Mouse (Mus musculus): ENCODE results near the gene Thap2. TPM values are rescaled to one million over a fixed set of nuclear protein-coding genes. Genes with fewer than 3 reads are reported as not detected.
A peak's percentile ranks its signal among the peaks of the same experiment; 100 is the strongest.

Gene Thap2
- polyA plus RNA-seq, 1 experiment from 2014 or later, result 20.0 TPM

DNA sequence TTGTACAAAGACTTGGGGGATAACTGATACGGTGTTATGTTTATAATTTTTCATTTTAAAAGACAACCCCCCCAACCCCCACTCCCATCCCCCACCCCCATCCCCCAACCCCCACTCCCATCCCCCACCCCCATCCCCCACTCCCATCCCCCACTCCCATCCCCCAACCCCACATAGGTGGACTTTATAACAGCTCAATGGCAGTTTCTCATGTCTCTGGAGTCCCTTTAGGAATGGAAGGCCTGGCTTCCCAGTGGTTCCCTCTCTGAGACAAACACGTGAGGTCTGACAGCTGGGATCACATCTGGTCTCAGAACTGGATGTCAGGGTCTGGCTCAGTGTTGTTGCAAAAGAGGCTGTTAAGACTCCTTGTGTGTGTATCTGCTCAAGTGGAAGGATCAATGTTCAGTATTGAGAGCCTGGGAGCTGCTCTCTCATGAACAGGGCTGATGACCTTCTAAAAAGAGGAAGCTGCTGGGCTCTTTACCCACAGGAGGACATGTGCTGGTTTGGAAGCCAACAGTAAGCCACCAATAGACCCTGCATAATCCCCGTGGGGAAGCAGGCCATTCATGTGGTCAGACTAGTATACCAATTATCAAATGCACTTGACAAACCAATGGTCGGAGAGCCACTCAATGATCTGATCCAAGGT lies 41.3 kb downstream of the Thap2 start:
- Histone ChIP-seq H3K4me3 (ENCODE audit: low read length) (no peak overlapping the region), H3K4me1 (ENCODE audit: control insufficient read depth, insufficient read depth, low read depth, low read length) (no peaks in the 10 kb centered on the region), H3K9ac (ENCODE audit: low read depth, low read length) (no peak overlapping the region), H3K27me3 (replicated peaks; ENCODE audit: control insufficient read depth, insufficient read depth, low read length) (no peaks in the 10 kb centered on the region), H3K9me3 (ENCODE audit: control insufficient read depth, low read length) (no peaks in the 10 kb centered on the region), H3K4me2 (ENCODE audit: low read length) (no peak overlapping the region), H3K36me3 (ENCODE audit: control insufficient read depth, insufficient read depth, low read length) (peaks cover 16% of the 10 kb centered on the region), H3K27ac (ENCODE audit: low read depth, low read length) (no peak overlapping the region)
- WGBS, result 88% methylated on average over 4 of the region's 4 CpGs
- ATAC-seq, result no peak

DNA sequence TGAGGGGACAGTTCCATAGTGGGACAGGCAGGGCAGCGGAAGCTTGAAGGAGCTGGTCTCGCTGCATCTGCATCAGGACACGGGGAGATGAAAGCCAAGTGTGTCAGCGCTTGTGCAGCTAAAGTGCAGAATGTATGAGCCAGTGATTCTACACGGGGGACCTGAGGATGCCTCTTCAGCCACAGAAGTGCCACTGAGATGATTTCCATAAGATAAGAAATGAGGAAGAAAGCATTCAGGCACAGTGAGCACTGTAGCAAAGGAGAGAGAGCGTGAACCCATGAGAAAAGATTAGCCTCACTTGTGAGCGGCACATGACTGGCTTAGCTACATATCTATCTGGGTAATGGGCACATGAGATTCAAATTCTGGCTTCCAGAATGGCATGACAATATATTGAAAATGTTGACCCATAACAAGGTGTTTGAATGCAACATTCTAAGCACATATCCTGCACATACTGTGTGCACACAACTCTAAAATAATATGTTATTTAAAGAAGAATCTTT lies 44.4 kb downstream of the Thap2 start:
- Histone ChIP-seq H3K4me2 (ENCODE audit: low read length) (no peak overlapping the region), H3K9me3 (ENCODE audit: control insufficient read depth, low read length) (no peaks in the 10 kb centered on the region), H3K9ac (ENCODE audit: low read depth, low read length) (no peak overlapping the region), H3K4me3 (ENCODE audit: low read length) (no peak overlapping the region), H3K27ac (ENCODE audit: low read depth, low read length) (no peak overlapping the region), H3K4me1 (ENCODE audit: control insufficient read depth, insufficient read depth, low read depth, low read length) (no peaks in the 10 kb centered on the region), H3K36me3 (ENCODE audit: control insufficient read depth, insufficient read depth, low read length) (peaks cover 8% of the 10 kb centered on the region), H3K27me3 (replicated peaks; ENCODE audit: control insufficient read depth, insufficient read depth, low read length) (no peaks in the 10 kb centered on the region)
- no peak for ATAC-seq
- WGBS, result 95% methylated on average over 7 of the region's 7 CpGs

DNA sequence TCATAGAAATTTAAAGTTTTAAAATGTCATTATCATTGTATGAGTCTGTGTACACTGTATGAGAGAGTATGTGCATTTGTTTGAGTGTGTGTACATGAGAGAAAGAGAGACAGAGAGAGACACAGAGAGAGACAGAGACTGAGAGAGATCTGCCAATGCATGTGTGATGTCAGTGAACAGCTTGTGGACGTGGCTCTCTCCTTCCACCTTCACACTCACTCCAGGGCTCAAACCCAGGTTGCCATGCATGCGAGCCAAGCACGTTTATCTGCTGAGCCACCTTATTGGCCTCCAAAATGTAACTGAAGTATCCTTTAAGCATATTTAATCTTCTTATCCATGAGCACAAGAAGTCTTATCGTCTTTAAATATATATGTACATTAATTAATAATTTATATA lies 47.3 kb downstream of the Thap2 start:
- 88% methylated on average over 4 of the region's 4 CpGs for WGBS

DNA sequence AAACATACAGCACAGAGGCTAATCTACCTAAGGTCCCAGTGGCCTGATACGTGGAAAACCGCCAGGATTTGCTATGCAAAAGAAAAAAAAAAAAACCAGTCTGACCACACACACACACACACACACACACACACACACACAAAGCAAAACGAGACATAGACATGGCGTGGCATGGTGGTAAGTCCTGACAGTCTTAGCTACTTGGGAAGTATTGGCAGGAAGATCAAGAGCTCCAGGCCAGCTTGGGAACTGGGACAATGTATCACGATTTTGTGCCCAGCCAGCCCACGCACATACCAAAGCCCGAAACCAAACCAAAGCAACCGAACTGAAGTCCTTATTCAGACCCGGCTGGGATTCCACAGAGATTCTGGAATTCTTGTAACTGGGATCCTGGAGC lies 50.7 kb downstream of the Thap2 start:
- WGBS, result 84% methylated on average over 9 of the region's 9 CpGs
- Histone ChIP-seq H3K4me1 (ENCODE audit: control insufficient read depth, insufficient read depth, low read depth, low read length) (no peaks in the 10 kb centered on the region), H3K36me3 (ENCODE audit: control insufficient read depth, insufficient read depth, low read length) (no peaks in the 10 kb centered on the region), H3K4me3 (ENCODE audit: low read length) (no peak overlapping the region), H3K4me2 (ENCODE audit: low read length) (no peak overlapping the region), H3K27ac (ENCODE audit: low read depth, low read length) (no peak overlapping the region), H3K27me3 (replicated peaks; ENCODE audit: control insufficient read depth, insufficient read depth, low read length) (no peaks in the 10 kb centered on the region), H3K9ac (ENCODE audit: low read depth, low read length) (no peak overlapping the region), H3K9me3 (ENCODE audit: control insufficient read depth, low read length) (no peaks in the 10 kb centered on the region)
- no peak for ATAC-seq

More for the DNA sequence above, 47.3 kb downstream of the Thap2 start:
- H3K4me3 ChIP-seq (ENCODE audit: low read length), result no peak overlapping the region
- H3K27me3 ChIP-seq (replicated peaks; ENCODE audit: control insufficient read depth, insufficient read depth, low read length), result no peaks in the 10 kb centered on the region
- no peak for ATAC-seq
- H3K36me3 ChIP-seq (ENCODE audit: control insufficient read depth, insufficient read depth, low read length), result peaks cover 2% of the 10 kb centered on the region; the same call in 1 of the 2 replicates
- H3K9me3 ChIP-seq (ENCODE audit: control insufficient read depth, low read length), result no peaks in the 10 kb centered on the region
- H3K9ac ChIP-seq (ENCODE audit: low read depth, low read length), result no peak overlapping the region
- no peak overlapping the region for H3K27ac ChIP-seq (ENCODE audit: low read depth, low read length)
- no peak overlapping the region for H3K4me2 ChIP-seq (ENCODE audit: low read length)
- no peaks in the 10 kb centered on the region for H3K4me1 ChIP-seq (ENCODE audit: control insufficient read depth, insufficient read depth, low read depth, low read length)

DNA sequence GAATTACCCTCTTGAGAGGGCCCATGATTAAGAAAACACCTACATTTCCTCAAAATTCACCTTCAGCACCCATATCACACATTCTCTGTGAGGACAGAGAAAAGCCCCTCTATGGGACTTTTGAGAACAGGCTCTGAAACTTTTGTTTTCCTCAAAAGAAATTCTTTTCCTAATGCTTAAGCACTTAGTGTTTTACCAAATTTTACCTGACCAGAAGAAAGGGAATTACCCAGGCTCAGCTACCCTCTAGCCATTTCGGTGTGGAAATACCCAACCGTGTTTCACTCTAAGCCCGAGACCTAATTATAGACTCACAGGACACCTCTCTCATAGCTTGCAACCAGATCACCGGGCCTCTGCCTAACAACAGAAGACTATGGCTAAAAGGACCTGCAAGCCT lies 51.2 kb downstream of the Thap2 start:
- Histone ChIP-seq H3K4me3 (ENCODE audit: low read length) (no peak overlapping the region), H3K27ac (ENCODE audit: low read depth, low read length) (no peak overlapping the region), H3K9ac (ENCODE audit: low read depth, low read length) (no peak overlapping the region), H3K4me2 (ENCODE audit: low read length) (no peak overlapping the region), H3K9me3 (ENCODE audit: control insufficient read depth, low read length) (no peaks in the 10 kb centered on the region), H3K36me3 (ENCODE audit: control insufficient read depth, insufficient read depth, low read length) (no peaks in the 10 kb centered on the region), H3K27me3 (replicated peaks; ENCODE audit: control insufficient read depth, insufficient read depth, low read length) (no peaks in the 10 kb centered on the region), H3K4me1 (ENCODE audit: control insufficient read depth, insufficient read depth, low read depth, low read length) (no peaks in the 10 kb centered on the region)
- WGBS, result 94% methylated on average over 4 of the region's 4 CpGs
- no peak for ATAC-seq

DNA sequence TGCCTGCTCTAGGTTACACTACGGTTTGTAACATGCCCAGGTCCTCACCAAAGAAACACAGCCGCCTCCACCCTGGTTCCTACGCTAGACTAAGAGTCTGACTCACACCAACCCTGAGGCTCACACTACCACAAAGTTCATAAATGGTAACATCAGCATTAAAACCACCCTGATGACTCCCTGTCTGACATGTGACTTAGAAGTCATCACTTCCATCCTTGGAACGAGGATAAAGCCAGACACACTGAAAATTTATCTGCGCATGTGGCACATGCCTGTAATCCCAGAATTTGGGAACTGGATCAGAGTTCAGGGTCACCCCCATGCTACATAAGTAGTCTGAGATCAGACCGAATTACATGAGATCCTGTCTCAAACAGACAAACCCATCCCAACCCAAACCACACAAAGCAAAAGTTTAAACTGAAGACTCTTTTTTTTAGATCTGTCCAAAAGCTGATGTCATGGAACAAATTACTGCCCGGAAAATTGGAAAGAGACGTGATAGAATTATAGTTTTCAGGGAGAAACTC lies 51.8 kb downstream of the Thap2 start:
- no peak for ATAC-seq
- no peaks in the 10 kb centered on the region for H3K4me1 ChIP-seq (ENCODE audit: control insufficient read depth, insufficient read depth, low read depth, low read length)
- H3K9me3 ChIP-seq (ENCODE audit: control insufficient read depth, low read length), result no peaks in the 10 kb centered on the region
- WGBS, result 83% methylated on average over 8 of the region's 8 CpGs
- H3K4me3 ChIP-seq (ENCODE audit: low read length), result no peak overlapping the region
- no peak overlapping the region for H3K27ac ChIP-seq (ENCODE audit: low read depth, low read length)
- H3K4me2 ChIP-seq (ENCODE audit: low read length), result no peak overlapping the region
- no peak overlapping the region for H3K9ac ChIP-seq (ENCODE audit: low read depth, low read length)
- no peaks in the 10 kb centered on the region for H3K36me3 ChIP-seq (ENCODE audit: control insufficient read depth, insufficient read depth, low read length)
- H3K27me3 ChIP-seq (replicated peaks; ENCODE audit: control insufficient read depth, insufficient read depth, low read length), result no peaks in the 10 kb centered on the region

DNA sequence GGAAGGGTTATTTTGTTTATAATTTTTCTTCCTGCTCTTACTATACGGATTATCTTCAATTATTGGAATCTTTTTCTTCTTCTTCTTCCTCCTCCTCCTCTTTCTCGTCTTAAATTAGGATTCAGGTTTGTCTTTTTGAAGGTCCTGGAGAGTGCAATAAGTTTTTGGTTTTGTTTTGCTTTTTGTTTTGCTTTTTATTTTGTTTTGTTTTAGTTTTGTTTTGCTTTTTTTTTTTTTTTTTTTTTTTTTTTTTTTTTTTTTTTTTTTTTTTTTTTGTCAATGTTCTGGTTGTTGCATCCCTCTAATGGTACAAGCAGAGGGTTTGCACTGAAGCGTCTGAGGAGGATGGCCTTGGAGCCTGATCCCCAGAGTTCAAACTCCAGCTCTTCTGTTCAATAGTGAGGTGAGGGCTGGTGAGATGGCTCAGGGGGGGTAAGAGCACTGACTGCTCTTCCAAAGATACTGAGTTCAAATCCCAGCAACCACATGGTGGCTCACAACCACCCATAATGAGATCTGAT lies 55.2 kb downstream of the Thap2 start:
- no peak overlapping the region for H3K4me2 ChIP-seq (ENCODE audit: low read length)
- H3K27ac ChIP-seq (ENCODE audit: low read depth, low read length), result no peak overlapping the region
- H3K9me3 ChIP-seq (ENCODE audit: control insufficient read depth, low read length), result no peaks in the 10 kb centered on the region
- no peaks in the 10 kb centered on the region for H3K4me1 ChIP-seq (ENCODE audit: control insufficient read depth, insufficient read depth, low read depth, low read length)
- no peak overlapping the region for H3K9ac ChIP-seq (ENCODE audit: low read depth, low read length)
- H3K4me3 ChIP-seq (ENCODE audit: low read length), result no peak overlapping the region
- no peaks in the 10 kb centered on the region for H3K36me3 ChIP-seq (ENCODE audit: control insufficient read depth, insufficient read depth, low read length)
- 86% methylated on average over 3 of the region's 3 CpGs for WGBS
- H3K27me3 ChIP-seq (replicated peaks; ENCODE audit: control insufficient read depth, insufficient read depth, low read length), result no peaks in the 10 kb centered on the region
- no peak for ATAC-seq

DNA sequence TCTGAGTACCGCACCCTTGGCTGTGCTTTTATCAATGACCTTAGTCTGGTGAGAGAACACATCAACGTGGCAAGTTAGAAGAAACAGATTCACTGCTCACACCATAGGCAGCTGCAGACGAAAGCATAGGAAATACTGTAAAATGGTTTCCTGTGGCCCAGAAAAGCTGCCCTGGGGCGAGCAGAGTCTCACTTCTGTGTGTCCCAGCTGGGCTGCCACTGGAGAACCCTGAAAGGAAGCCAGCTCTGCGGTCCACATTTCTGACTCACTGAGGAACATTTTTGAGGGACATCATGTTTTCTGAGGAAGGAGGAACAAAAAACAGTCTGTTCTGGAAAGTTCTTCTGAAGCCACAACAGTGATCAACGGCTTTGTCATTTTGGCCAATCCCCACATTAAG lies 55.7 kb downstream of the Thap2 start:
- 85% methylated on average over 6 of the region's 6 CpGs for WGBS
- Histone ChIP-seq H3K36me3 (ENCODE audit: control insufficient read depth, insufficient read depth, low read length) (no peaks in the 10 kb centered on the region), H3K27ac (ENCODE audit: low read depth, low read length) (no peak overlapping the region)

DNA sequence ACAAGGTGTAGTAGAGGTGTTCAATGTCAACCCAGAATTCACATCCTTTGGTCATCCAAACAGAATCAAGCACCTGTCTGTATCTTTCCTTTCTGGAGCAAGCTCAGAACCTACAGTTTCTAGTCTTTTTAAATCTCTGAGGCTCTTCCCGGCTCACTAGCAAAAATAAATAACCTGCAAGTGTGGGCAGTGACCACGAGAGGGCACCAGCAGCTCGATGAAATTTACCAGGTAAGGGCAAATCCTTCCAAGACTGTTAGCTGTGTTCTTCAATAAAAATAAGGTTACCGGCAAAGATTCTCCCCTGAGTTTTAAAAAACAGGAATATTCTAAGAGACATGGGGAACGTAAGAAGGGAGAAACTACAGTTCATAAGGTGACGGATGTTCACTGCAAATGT lies 60.9 kb downstream of the Thap2 start:
- Histone ChIP-seq H3K27me3 (replicated peaks; ENCODE audit: control insufficient read depth, insufficient read depth, low read length) (no peaks in the 10 kb centered on the region), H3K36me3 (ENCODE audit: control insufficient read depth, insufficient read depth, low read length) (no peaks in the 10 kb centered on the region), H3K27ac (ENCODE audit: low read depth, low read length) (no peak overlapping the region), H3K9me3 (ENCODE audit: control insufficient read depth, low read length) (no peaks in the 10 kb centered on the region), H3K4me2 (ENCODE audit: low read length) (no peak overlapping the region), H3K4me1 (ENCODE audit: control insufficient read depth, insufficient read depth, low read depth, low read length) (no peaks in the 10 kb centered on the region), H3K9ac (ENCODE audit: low read depth, low read length) (no peak overlapping the region), H3K4me3 (ENCODE audit: low read length) (no peak overlapping the region)
- 0 out of 2 replicates have a peak, but pooled peaks have one; percentile 50 for ATAC-seq
- WGBS, result 10% methylated on average over 6 of the region's 6 CpGs

More for the DNA sequence above, 55.7 kb downstream of the Thap2 start:
- Histone ChIP-seq H3K27me3 (replicated peaks; ENCODE audit: control insufficient read depth, insufficient read depth, low read length) (no peaks in the 10 kb centered on the region), H3K9ac (ENCODE audit: low read depth, low read length) (no peak overlapping the region), H3K4me3 (ENCODE audit: low read length) (no peak overlapping the region), H3K4me2 (ENCODE audit: low read length) (no peak overlapping the region), H3K9me3 (ENCODE audit: control insufficient read depth, low read length) (no peaks in the 10 kb centered on the region), H3K4me1 (ENCODE audit: control insufficient read depth, insufficient read depth, low read depth, low read length) (no peaks in the 10 kb centered on the region)
- no peak for ATAC-seq

Measured in hindbrain, embryonic 16.5 days (tissue).